In the genomic region with DNA sequence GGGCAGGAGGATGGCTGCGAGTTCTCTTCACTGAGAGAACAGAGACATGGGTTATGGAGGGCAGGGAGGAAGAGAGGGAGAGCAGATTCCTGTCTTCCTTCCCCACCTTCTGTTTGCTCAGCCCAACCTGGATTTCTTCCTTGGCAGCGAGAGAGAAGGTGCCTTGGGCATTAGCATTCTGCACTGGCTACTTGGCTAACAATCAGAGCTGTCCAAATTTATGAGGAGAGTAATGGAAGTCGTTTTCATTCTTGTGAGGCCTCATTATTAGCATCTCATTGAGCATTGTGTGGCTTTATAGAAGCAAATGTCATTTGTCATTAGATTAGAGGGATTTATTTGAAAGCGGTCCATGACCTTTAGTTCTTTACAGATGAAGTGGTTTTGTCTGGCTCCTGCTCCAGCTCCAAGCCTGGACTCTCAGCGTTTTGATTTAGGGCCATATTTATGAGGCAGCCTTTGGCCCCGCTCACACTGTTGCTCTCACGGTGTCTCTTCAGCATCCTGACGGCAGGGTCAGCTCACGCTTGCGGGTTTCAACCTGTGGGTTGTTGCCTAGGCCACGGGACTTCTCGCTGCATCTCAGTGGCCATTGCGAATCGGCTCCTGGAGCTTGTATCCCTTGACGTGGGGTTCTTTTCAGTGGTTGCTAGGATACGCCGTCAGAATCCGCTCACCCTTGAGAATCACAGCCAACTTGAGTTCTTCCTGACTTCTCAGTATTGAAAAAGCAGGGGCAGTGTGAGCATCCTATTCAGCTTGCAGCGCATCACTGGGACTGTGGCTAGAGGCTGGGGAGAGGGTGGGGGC, we compare ENCODE assay signal across 10 mouse cellular contexts. TPM values are rescaled to one million over a fixed set of nuclear protein-coding genes. Genes with fewer than 3 reads are reported as not detected.
DNase-seq lines count a peak whose midpoint lies in the region; ATAC-seq lines count a peak whose summit lies in the region.
"Had no signal": no experiment of that assay in that cellular context is flagged by ENCODE, and none has a peak within 500 bp of the region (broad histone marks: within the 10 kb centered on the region; RNA-seq: fewer than 3 reads in every experiment).

No protein-coding gene starts in this region.

- peak overlapping the region; percentile 80 for H3K27ac ChIP-seq in hindbrain, embryonic 13.5 days
- H3K27ac ChIP-seq in midbrain, embryonic 11.5 days (ENCODE audit: low read depth, low read length), result peak overlapping the region; percentile 60
- H3K27ac ChIP-seq: embryonic facial prominence, embryonic 15.5 days; limb, embryonic 15.5 days had no signal

- H3K9me3 ChIP-seq in hindbrain, embryonic 13.5 days, result no peaks in the 10 kb centered on the region
- H3K9me3 ChIP-seq in midbrain, embryonic 11.5 days (ENCODE audit: control insufficient read depth, low read length), result peaks cover 3% of the 10 kb centered on the region; the same call in 1 of the 2 replicates
- H3K9me3 ChIP-seq: embryonic facial prominence, embryonic 15.5 days; limb, embryonic 15.5 days had no signal

- H3K27me3 ChIP-seq in hindbrain, embryonic 13.5 days, result no peaks in the 10 kb centered on the region
- no peaks in the 10 kb centered on the region for H3K27me3 ChIP-seq in midbrain, embryonic 11.5 days (ENCODE audit: control insufficient read depth, insufficient read depth, low read length)
- H3K27me3 ChIP-seq: embryonic facial prominence, embryonic 15.5 days; limb, embryonic 15.5 days had no signal

- H3K4me2 ChIP-seq in hindbrain, embryonic 13.5 days, result peak overlapping the region; percentile 43
- peak overlapping the region; percentile 23; the same call in 1 of the 2 replicates for H3K4me2 ChIP-seq in midbrain, embryonic 11.5 days
- H3K4me2 ChIP-seq: embryonic facial prominence, embryonic 15.5 days; limb, embryonic 15.5 days had no signal

- H3K9ac ChIP-seq in hindbrain, embryonic 13.5 days, result no peak overlapping the region
- no peak overlapping the region for H3K9ac ChIP-seq in midbrain, embryonic 11.5 days (ENCODE audit: low read length)
- H3K9ac ChIP-seq: embryonic facial prominence, embryonic 15.5 days; limb, embryonic 15.5 days had no signal

- no peak overlapping the region for H3K4me3 ChIP-seq in hindbrain, embryonic 13.5 days
- no peak overlapping the region for H3K4me3 ChIP-seq in midbrain, embryonic 11.5 days (ENCODE audit: low read depth, low read length)
- H3K4me3 ChIP-seq: embryonic facial prominence, embryonic 15.5 days; limb, embryonic 15.5 days had no signal

- H3K4me1 ChIP-seq in hindbrain, embryonic 13.5 days (replicated peaks), result peaks cover 31% of the 10 kb centered on the region
- H3K4me1 ChIP-seq in midbrain, embryonic 11.5 days (ENCODE audit: control insufficient read depth, insufficient read depth, low read length), result peaks cover 8% of the 10 kb centered on the region
- H3K4me1 ChIP-seq: embryonic facial prominence, embryonic 15.5 days; limb, embryonic 15.5 days had no signal

- no peaks in the 10 kb centered on the region for H3K36me3 ChIP-seq in hindbrain, embryonic 13.5 days
- no peaks in the 10 kb centered on the region for H3K36me3 ChIP-seq in midbrain, embryonic 11.5 days (ENCODE audit: control insufficient read depth, insufficient read depth, low read length)
- H3K36me3 ChIP-seq: embryonic facial prominence, embryonic 15.5 days; limb, embryonic 15.5 days had no signal

- ATAC-seq in hindbrain, embryonic 13.5 days (ENCODE audit: low FRiP score), result peak; percentile 93
- ATAC-seq in midbrain, embryonic 11.5 days (ENCODE audit: low FRiP score), result peak; percentile 94

- peak; percentile 15 for DNase-seq in adrenal gland, adult 8-10 months
- DNase-seq in embryo, embryonic 10 days (ENCODE audit: low spot score), result peak; percentile 91
- DNase-seq in midbrain, embryonic 11.5 days (ENCODE audit: low spot score, missing footprints), result peak; percentile 97
- DNase-seq in spleen, postnatal 10 days (ENCODE audit: low spot score in 2 of 2), result no peak
- DNase-seq in ovary, postnatal 14 days (ENCODE audit: low spot score), result no peak
- no peak for DNase-seq in urinary bladder, postnatal 36 days (ENCODE audit: low spot score in 2 of 2)
- DNase-seq in adipocyte (ENCODE audit: low spot score), result no peak

- WGBS in hindbrain, embryonic 13.5 days, result 11% methylated on average over 19 of the region's 19 CpGs
- 15% methylated on average over 19 of the region's 19 CpGs for WGBS in midbrain, embryonic 11.5 days

RNA-seq across cellular contexts. Expression of a gene that starts 31.9 kb away (rescaled TPM):
- 100 to 1,000 TPM; 224 to 278 (median 248) TPM for total RNA-seq in adrenal gland, adult 8-10 months (2022)
- 339 and 361 TPM in 2 replicates for polyA plus RNA-seq in hindbrain, embryonic 13.5 days (2015; fragmentation: Nextera tagmentation; extraction: Ambion mirVana)
- polyA plus RNA-seq in midbrain, embryonic 11.5 days (2014; fragmentation: Nextera tagmentation; extraction: Ambion mirVana), result 520 and 528 TPM in 2 replicates

Comparison
In these comparisons a context has a peak if more than half of its experiments do, and no peak if none do; other contexts are left out.
1. DNase-seq: peak in adrenal gland, adult 8-10 months (single experiment), embryo, embryonic 10 days (single experiment) and midbrain, embryonic 11.5 days (single experiment); none in spleen, postnatal 10 days (0 of 2), ovary, postnatal 14 days (single experiment), urinary bladder, postnatal 36 days (0 of 2) and adipocyte (single experiment).